Mouse (Mus musculus) T-helper 17 cell (primary cell): Measurements from ENCODE around the gene Irs3.
"Not testable (repeated sequence)": the region's sequence is repeated elsewhere in the genome, so short reads cannot be mapped to it uniquely, and the experiment has no call there.

ENCODE experiments used
- in situ Hi-C, 2 experiments: fragments of 300-600 bp; cut with MboI, MseI; formaldehyde crosslinking; loops; 1 replicate in 1 of 2; 2 replicates in 1 of 2; pipeline ENCODE4 v1.15.1; 2025; ENCODE audit warnings: high pct_unique_total_duplicates in 2 of 2

Irs3 gene

GRCm38 (mm10) chr5:137627991-137628390, 17.5 kb downstream of the Irs3 start:
- in situ Hi-C loops, result no loop called here

GRCm38 (mm10) chr5:137623937-137624530, 21.5 kb downstream of the Irs3 start:
- in situ Hi-C loops, result no loop called here

GRCm38 (mm10) chr5:137615347-137615746, 30.2 kb downstream of the Irs3 start:
- in situ Hi-C loops, result no loop called here

GRCm38 (mm10) chr5:137614921-137615320, 30.6 kb downstream of the Irs3 start:
- in situ Hi-C loops, result not testable (repeated sequence)

GRCm38 (mm10) chr5:137613550-137613949, 32.0 kb downstream of the Irs3 start, which contains the start of gene Pcolce:
Gene Pcolce, minus strand, starts transcription at chr5:137613784.
- in situ Hi-C loops, result no loop called here

- in situ Hi-C loops, result no loop called here
Measured at GRCm38 (mm10) chr5:137613076-137613475, 32.4 kb downstream of the Irs3 start.

GRCm38 (mm10) chr5:137611245-137611602, 34.3 kb downstream of the Irs3 start:
- in situ Hi-C loops, result no loop called here

- in situ Hi-C loops, result no loop called here
Measured at GRCm38 (mm10) chr5:137610548-137611244, 34.8 kb downstream of the Irs3 start.

GRCm38 (mm10) chr5:137610056-137610455, 35.5 kb downstream of the Irs3 start:
- in situ Hi-C loops, result no loop called here

GRCm38 (mm10) chr5:137609292-137609691, 36.2 kb downstream of the Irs3 start:
- in situ Hi-C loops, result loop anchor here in 1 of 2 experiments (10.0 kb wide), 1 partner anchor 556 kb away; the partner anchor contains the start of gene Cops6

- in situ Hi-C loops, result loop anchor here in 1 of 2 experiments (10.0 kb wide), 1 partner anchor 556 kb away; the partner anchor contains the start of gene Cops6
Measured at GRCm38 (mm10) chr5:137608654-137609190, 36.8 kb downstream of the Irs3 start.

GRCm38 (mm10) chr5:137607860-137608653, 37.5 kb downstream of the Irs3 start:
- in situ Hi-C loops, result loop anchor here in 1 of 2 experiments (10.0 kb wide), 1 partner anchor 557 kb away; the partner anchor contains the start of gene Cops6

- in situ Hi-C loops, result loop anchor here in 1 of 2 experiments (10.0 kb wide), 1 partner anchor 563 kb away; the partner anchor contains the start of gene Cops6
Measured at GRCm38 (mm10) chr5:137601365-137601729, 44.2 kb downstream of the Irs3 start.

- in situ Hi-C loops, result loop anchor here in 1 of 2 experiments (10.0 kb wide), 1 partner anchor 564 kb away; the partner anchor contains the start of gene Cops6
Measured at GRCm38 (mm10) chr5:137600619-137601364, 44.7 kb downstream of the Irs3 start, which contains the start of gene Mospd3. Gene Mospd3, minus strand, starts transcription at chr5:137601058.

- in situ Hi-C loops, result loop anchor here in 1 of 2 experiments (10.0 kb wide), 1 partner anchor 565 kb away; the partner anchor contains the start of gene Cops6
Measured at GRCm38 (mm10) chr5:137600281-137600618, 45.3 kb downstream of the Irs3 start.

GRCm38 (mm10) chr5:137599600-137599999, 45.9 kb downstream of the Irs3 start:
- in situ Hi-C loops, result no loop called here

GRCm38 (mm10) chr5:137598100-137598826, 47.3 kb downstream of the Irs3 start:
- in situ Hi-C loops, result no loop called here

- in situ Hi-C loops, result no loop called here
Measured at GRCm38 (mm10) chr5:137597625-137598024, 47.9 kb downstream of the Irs3 start.

GRCm38 (mm10) chr5:137596601-137597261, 48.8 kb downstream of the Irs3 start:
- in situ Hi-C loops, result no loop called here

- in situ Hi-C loops, result no loop called here
Measured at GRCm38 (mm10) chr5:137595921-137596320, 49.6 kb downstream of the Irs3 start.
